Mouse (Mus musculus) testis, adult 2 months (tissue): ENCODE results near the gene Hipk4. TPM values are rescaled to one million over a fixed set of nuclear protein-coding genes. Genes with fewer than 3 reads are reported as not detected.

ENCODE experiments used
- H3K27ac ChIP-seq: fragments of 200-500 bp; 2 replicates; pipeline ENCODE4 v1.5.1; 2012; ENCODE audit warnings: low read depth, low read length; ENCODE audit not compliant: control insufficient read depth, insufficient read depth
- H3K27me3 ChIP-seq: fragments of 200-500 bp; 2 replicates; pipeline ENCODE4 v1.6.1; 2012; ENCODE audit warnings: mild to moderate bottlenecking, low read length, moderate library complexity; ENCODE audit not compliant: control insufficient read depth, insufficient read depth
- H3K36me3 ChIP-seq: fragments of 200-500 bp; 2 replicates; pipeline ENCODE4 v1.6.1; 2012; ENCODE audit warnings: mild to moderate bottlenecking, low read length; ENCODE audit not compliant: control insufficient read depth, insufficient read depth
- H3K4me1 ChIP-seq: fragments of 200-500 bp; 2 replicates; pipeline ENCODE4 v1.6.1; 2012; ENCODE audit warnings: low read length; ENCODE audit not compliant: control insufficient read depth, insufficient read depth
- H3K4me3 ChIP-seq: fragments of 200-500 bp; 2 replicates; pipeline ENCODE4 v1.5.1; 2012; ENCODE audit warnings: low read depth, mild to moderate bottlenecking, low read length, moderate library complexity, mixed read lengths; ENCODE audit not compliant: control insufficient read depth
- CTCF ChIP-seq: fragments of 200-500 bp; IDR thresholded peaks from 2 replicates; pipeline ENCODE4 v1.5.1; 2012; ENCODE audit warnings: low read depth, mild to moderate bottlenecking, inconsistent platforms, low read length, moderate library complexity; ENCODE audit not compliant: control insufficient read depth, insufficient read depth, insufficient replicate concordance
- POLR2A ChIP-seq: fragments of 200-500 bp; IDR thresholded peaks from 2 replicates; pipeline ENCODE4 v1.6.1; 2012; ENCODE audit warnings: low read depth, mild to moderate bottlenecking, inconsistent platforms, low read length, moderate library complexity; ENCODE audit not compliant: control insufficient read depth
- polyA plus RNA-seq: library from polyadenylated mRNA; depleted of rRNA; stranded (reverse); fragments of >200 nt; gene quantifications from 2 replicates; pipeline ENCODE4 v1.2.3, GENCODE M21; 2012

The Hipk4 gene
- polyA plus RNA-seq, 1 experiment: 122 TPM

- Histone ChIP-seq H3K27me3 (no peaks in the 10 kb centered on the region), H3K36me3 (no peaks in the 10 kb centered on the region; the same call in 1 of the 2 replicates), H3K4me1 (peaks cover 8% of the 10 kb centered on the region), H3K4me3 (no peak overlapping the region), H3K27ac (no peak overlapping the region)
- TF ChIP-seq CTCF: no peak
- TF ChIP-seq POLR2A: no peak
These were observed 42.6 kb upstream of the Hipk4 start for GRCm38 (mm10) chr7:27480506-27480905.

GRCm38 (mm10) chr7:27480927-27481626 lies 42.0 kb upstream of the Hipk4 start:
- Histone ChIP-seq H3K4me1 (peaks cover 11% of the 10 kb centered on the region), H3K27me3 (no peaks in the 10 kb centered on the region), H3K27ac (no peak overlapping the region), H3K36me3 (no peaks in the 10 kb centered on the region; the same call in 1 of the 2 replicates), H3K4me3 (peak overlapping the region; percentile 16; the same call in 1 of the 2 replicates)
- no peak for TF ChIP-seq CTCF

GRCm38 (mm10) chr7:27481627-27481969 lies 41.5 kb upstream of the Hipk4 start:
- TF ChIP-seq CTCF (no peak), POLR2A (0 out of 2 replicates have a peak, but pooled peaks have one; percentile 23)
- Histone ChIP-seq H3K4me3 (peak overlapping the region; percentile 2), H3K36me3 (no peaks in the 10 kb centered on the region; the same call in 1 of the 2 replicates), H3K27me3 (no peaks in the 10 kb centered on the region), H3K27ac (peak overlapping the region; percentile 71), H3K4me1 (peaks cover 11% of the 10 kb centered on the region)

GRCm38 (mm10) chr7:27483860-27484259 lies 39.2 kb upstream of the Hipk4 start:
- Histone ChIP-seq H3K4me1 (peaks cover 19% of the 10 kb centered on the region), H3K36me3 (no peaks in the 10 kb centered on the region; the same call in 1 of the 2 replicates), H3K4me3 (no peak overlapping the region), H3K27me3 (no peaks in the 10 kb centered on the region), H3K27ac (no peak overlapping the region)
- TF ChIP-seq CTCF (no peak), POLR2A (no peak)

GRCm38 (mm10) chr7:27486102-27486769 lies 36.8 kb upstream of the Hipk4 start:
- TF ChIP-seq POLR2A (no peak), CTCF (no peak)
- H3K27ac ChIP-seq: peak overlapping the region; percentile 92
- no peaks in the 10 kb centered on the region for H3K36me3 ChIP-seq
- H3K4me1 ChIP-seq: peaks cover 33% of the 10 kb centered on the region
- no peaks in the 10 kb centered on the region for H3K27me3 ChIP-seq
- peak overlapping the region; percentile 94 for H3K4me3 ChIP-seq

- Histone ChIP-seq H3K27ac (peak within 1 kb of the TSS; percentile 96), H3K4me3 (peak within 1 kb of the TSS; percentile 94), H3K36me3 (no peaks in the 10 kb centered on the region), H3K4me1 (peaks cover 32% of the 10 kb centered on the region), H3K27me3 (no peaks in the 10 kb centered on the region)
- TF ChIP-seq CTCF: peak; percentile 41; the same call in 1 of the 2 replicates
- TF ChIP-seq POLR2A: peak; percentile 99
These were observed 36.0 kb upstream of the Hipk4 start, which contains the start of gene Sertad1 for GRCm38 (mm10) chr7:27486770-27487697. Gene Sertad1, plus strand, starts transcription at chr7:27486910.

- Histone ChIP-seq H3K4me3 (peak overlapping the region; percentile 94), H3K27ac (peak overlapping the region; percentile 96), H3K4me1 (peaks cover 32% of the 10 kb centered on the region), H3K36me3 (no peaks in the 10 kb centered on the region), H3K27me3 (no peaks in the 10 kb centered on the region)
- TF ChIP-seq CTCF: no peak
- no peak; the same call in 1 of the 2 replicates for TF ChIP-seq POLR2A
These were observed 35.3 kb upstream of the Hipk4 start for GRCm38 (mm10) chr7:27487740-27488268.
